Mouse (Mus musculus): ENCODE results near the gene Ccnf.

Ccnf gene

GRCm38 (mm10) chr17:24251320-24252069 is at the start of gene Ccnf:
Gene Ccnf, minus strand, starts transcription at chr17:24251484.
- DNase-seq (ENCODE audit: low spot score), result peak; percentile 86

DNA sequence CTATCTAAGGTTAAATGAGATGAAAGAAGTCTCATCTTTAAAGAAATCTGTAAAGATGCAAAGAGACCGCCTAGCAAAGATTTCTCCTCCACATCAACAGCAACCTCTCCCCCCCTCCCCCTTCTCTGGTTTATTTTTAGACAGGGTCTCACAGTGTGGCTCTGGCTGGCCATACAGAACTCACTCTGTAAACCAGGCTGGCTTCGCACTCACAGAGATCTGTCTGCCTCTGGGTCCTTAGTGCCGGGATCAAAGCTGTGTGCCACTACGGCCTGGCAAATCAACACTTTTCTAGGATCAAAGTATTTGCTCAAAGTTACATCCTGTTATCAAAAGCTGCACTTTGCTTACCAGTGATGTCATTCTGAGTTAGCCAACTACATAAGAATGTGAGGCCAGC is 49.4 kb upstream of the Ccnf start:
- no peak for DNase-seq (ENCODE audit: low spot score)

GRCm38 (mm10) chr17:24289338-24289737 is 38.1 kb upstream of the Ccnf start:
- DNase-seq (ENCODE audit: low spot score), result no peak

- DNase-seq (ENCODE audit: low spot score), result no peak
Measured at GRCm38 (mm10) chr17:24288477-24288876, 37.2 kb upstream of the Ccnf start.

DNA sequence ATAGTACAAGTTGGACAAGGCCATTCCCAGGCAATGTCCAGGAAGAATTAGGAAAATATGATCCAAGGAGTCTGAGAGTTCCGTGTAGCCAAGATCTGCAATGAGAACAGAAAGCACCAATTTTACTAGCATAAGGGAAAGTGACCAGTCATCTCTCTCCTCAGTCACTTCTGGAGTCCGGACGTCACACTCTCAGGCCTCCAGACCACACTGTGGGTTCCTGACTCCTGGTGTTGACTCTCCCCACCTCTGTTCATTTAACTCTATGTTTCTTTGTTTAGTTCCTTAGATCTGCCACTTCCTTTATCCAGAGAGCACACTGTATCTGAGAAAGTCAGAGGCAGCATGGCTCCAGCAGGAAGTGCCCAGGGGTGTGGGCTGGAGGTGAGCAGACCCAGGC is 34.4 kb upstream of the Ccnf start:
- DNase-seq (ENCODE audit: low spot score), result no peak

DNA sequence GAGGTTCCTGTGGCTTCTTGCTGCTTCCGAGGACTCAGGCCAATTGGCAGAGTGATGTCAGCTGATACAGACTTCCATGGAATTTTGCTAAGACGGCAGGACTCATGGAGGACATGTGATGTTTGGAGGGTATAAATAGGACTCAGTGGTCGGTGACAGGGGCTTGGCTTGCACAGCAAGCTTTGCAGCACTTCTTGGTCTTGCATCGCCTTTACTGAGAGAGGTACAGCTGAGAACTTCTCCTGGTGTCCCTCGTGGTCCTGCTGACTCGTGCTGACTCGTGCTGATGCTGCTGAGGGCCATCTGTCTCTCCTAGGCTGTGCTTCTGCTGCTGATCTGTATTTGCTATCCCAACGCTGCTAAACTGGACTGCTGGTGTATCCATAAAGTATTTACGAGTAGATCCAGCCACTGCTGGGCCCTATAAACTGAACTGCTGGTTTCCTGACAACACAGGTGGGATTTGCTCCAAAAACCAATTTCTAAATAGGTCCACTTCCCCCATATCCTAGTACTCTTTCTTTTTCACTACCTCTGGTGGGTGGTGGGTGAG is 32.1 kb upstream of the Ccnf start:
- no peak for DNase-seq (ENCODE audit: low spot score)

DNA sequence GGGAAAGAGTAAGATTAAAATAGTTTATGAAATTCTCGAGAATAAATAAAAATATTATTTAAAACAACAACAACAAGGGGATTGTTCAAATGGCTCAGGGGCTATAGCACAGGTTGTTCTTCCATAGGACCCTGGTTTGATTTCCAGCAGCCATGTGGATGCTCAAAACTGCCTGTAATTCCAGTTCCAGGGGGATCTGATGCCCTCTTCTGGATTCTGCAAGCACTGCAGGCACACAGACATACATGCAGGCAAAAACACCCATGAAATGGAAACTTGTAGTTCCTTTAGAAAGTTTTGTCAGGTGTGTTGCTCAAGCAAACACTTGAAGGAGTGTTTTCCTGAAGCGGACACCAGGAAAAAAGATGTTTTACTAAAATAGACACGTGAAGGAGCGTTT is 31.4 kb upstream of the Ccnf start:
- no peak for DNase-seq (ENCODE audit: low spot score)

DNA sequence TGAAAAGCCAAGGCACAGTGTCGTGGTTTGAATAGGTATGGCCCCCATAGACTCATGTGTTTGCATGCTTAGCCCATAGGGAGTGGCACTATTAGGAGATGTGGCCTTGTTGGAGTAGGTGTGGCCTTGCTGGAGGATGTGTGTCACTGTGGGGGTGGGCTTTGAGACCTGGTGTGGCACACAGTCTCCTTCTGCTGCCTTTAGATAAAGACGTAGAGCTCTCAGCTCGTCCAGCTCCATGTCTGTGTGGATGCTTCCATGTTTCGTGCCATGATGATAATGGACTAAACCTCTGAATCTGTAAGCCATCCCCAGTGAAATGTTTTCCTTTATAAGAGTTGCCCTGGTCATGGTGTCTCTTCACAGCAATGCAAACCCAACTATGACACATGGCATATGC is 28.6 kb upstream of the Ccnf start:
- no peak for DNase-seq (ENCODE audit: low spot score)

DNA sequence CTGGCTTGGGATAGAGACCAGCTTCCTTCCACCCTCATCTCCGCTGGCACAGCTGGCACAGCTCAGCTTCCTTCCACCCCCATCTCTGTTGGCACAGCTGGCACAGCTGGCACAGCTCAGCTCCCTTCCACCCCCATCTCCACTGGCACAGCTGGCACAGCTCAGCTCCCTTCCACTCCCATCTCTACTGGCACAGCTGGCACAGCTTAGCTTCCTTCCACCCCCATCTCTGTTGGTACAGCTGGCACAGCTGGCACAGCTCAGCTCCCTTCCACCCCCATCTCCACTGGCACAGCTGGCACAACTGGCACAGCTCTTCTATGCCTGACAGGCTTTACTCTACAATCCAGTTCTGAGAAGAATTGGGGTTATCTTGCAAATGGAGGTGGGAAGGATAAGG is 15.8 kb upstream of the Ccnf start:
- DNase-seq (ENCODE audit: low spot score), result no peak

GRCm38 (mm10) chr17:24264766-24265165 is 13.5 kb upstream of the Ccnf start:
- no peak for DNase-seq (ENCODE audit: low spot score)

DNA sequence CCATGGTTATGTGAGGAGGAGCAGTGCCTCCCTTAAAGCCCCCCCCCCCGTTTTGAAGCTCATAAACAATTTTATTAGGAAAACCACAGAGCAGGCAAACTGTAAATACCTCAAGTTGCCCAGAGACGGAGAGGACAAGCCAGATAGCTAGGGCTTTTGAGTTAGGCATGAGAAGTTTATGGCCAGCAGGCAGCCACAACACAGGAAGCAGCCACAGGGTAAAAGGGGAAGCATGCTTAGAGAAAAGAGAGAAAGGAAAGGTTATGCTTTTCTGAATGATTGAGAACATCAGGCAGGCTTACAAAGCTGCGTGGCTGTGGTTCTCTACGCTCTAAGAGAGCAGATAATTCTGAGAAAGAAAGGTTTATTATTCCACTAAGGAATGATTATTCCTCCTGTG is 9.2 kb upstream of the Ccnf start:
- DNase-seq (ENCODE audit: low spot score), result no peak

DNA sequence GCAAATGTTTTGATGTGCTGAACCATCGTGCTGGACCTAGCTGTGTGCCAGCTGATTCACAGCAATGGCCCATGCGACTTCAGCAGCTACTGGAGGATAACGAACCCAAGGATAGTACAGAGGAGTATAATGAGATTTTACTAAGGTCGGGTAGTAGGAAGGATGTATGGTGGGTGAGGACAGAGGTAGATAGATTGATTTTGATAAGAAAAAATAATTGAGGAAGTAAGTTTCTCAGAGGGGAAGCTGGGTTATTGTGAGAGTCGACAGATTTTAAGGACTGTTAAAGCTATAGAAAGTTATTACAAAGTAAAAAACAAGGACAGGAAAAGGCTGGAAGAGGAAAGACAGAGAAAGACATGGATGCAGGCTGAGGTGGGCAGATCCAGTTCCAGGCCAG is 8.4 kb upstream of the Ccnf start:
- DNase-seq (ENCODE audit: low spot score), result no peak

DNA sequence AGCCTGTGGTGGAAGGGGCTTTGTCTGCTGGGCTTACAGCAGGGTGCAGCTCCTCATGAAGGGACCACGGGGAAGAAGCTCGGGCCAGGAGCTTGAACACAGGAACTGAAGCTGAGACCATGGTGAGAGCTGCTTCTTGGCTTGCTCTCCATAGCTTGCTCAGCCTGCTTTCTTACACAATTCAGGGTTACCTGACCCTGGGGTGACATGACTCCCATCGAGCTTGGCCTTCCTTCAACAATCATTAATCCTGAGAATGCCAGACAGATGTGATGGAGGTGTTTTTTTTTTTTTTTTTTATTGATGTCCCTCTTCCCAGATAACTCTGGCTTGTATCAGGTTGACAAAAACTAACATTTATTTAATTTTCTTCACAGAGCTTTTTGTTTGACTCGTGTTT is 7.7 kb upstream of the Ccnf start:
- DNase-seq (ENCODE audit: low spot score), result no peak

- DNase-seq (ENCODE audit: low spot score), result no peak
Measured at GRCm38 (mm10) chr17:24252329-24252728, 1.0 kb upstream of the Ccnf start.

GRCm38 (mm10) chr17:24250988-24251319 is 330 bp downstream of the Ccnf start:
- DNase-seq (ENCODE audit: low spot score), result no peak

- DNase-seq (ENCODE audit: low spot score), result no peak
Measured at GRCm38 (mm10) chr17:24248641-24249040, 2.6 kb downstream of the Ccnf start.

GRCm38 (mm10) chr17:24244061-24244460 is 7.2 kb downstream of the Ccnf start:
- DNase-seq (ENCODE audit: low spot score), result no peak

GRCm38 (mm10) chr17:24243311-24243969 is 7.8 kb downstream of the Ccnf start:
- no peak for DNase-seq (ENCODE audit: low spot score)

- DNase-seq (ENCODE audit: low spot score), result no peak
Measured at GRCm38 (mm10) chr17:24236921-24237320, 14.4 kb downstream of the Ccnf start.

- DNase-seq (ENCODE audit: low spot score), result no peak
Measured at GRCm38 (mm10) chr17:24236479-24236878, 14.8 kb downstream of the Ccnf start.

DNA sequence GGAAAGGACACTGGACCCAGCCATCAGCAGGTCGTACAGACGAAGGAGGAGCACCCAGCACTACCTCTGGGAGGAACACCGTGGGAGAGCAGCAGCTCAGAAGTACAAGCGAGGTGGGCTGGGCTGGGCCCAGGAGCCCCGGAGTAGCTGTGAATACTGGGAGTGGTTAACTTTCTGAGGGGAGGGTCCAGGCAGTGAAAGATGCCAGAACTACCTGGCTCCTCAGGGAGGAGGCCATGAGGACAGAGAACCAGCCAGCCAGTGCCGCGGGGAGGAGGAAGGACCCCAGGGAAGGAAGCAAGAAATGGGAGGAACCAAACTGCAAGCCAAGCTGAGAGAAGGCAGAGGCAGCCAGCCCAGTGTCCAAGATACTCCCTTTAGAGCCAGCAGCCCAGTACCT is 23.3 kb downstream of the Ccnf start:
- no peak for DNase-seq (ENCODE audit: low spot score)

DNA sequence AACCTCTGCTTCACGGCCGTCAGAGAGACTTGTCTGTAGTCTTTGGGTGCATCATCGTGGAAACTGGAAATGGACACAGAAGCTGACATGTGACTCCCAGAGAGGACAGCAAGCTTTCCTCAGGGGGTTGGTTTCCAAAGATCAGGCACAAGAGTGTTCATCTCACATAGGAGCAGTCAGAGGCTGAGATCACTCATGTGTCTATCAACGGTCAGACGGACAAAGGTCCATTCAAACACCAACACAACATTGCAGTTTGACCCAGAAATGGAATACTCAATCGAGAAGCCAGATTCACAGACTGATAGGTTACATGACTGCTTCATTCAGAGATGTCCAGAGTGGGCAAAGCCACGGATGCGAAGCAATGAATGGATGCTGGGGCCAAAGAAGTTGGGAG is 24.6 kb downstream of the Ccnf start:
- DNase-seq (ENCODE audit: low spot score), result no peak

GRCm38 (mm10) chr17:24225851-24226250 is 25.4 kb downstream of the Ccnf start:
- no peak for DNase-seq (ENCODE audit: low spot score)

DNA sequence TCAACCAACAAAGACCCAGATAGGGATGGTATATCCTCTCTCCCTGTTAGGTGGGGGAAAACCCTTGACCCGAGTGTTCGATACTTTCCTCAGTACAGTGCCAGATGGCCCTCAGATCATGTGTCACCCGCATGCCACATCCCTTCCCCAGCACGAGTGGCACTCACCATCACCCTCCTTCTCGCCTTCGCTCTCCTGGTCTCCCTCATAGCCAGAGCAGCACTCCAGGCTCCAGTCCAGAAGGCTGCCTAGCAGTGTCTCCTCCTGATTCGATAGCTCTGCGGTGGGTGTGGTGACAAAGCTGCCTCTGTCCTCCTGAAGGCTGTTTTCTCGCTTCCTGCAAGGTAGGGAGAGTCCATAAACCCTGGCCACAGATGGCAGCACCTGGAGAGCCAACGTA is 26.5 kb downstream of the Ccnf start:
- DNase-seq (ENCODE audit: low spot score), result no peak
